Mouse (Mus musculus): ENCODE data around the gene Cyp2ab1.

DNA sequence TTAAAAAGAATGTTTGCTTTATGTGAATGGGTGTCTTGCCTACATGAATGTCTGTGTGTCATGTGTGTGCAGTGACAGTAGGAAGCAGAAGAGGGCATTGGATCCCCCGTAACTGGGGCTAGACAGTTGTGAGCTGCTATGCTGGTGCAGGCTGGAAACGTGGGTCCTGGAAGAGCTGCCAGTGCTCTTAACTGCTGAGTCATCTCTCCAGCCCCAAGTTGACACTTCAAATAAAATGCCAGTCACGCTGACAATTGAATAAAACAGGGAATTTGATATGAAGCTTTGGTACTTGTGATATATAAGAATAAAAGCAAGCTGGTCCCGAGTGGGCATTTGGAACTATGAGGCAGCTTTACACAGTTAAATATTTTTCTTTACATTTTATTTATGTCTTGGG lies 45.0 kb downstream of the Cyp2ab1 start:
- TF ChIP-seq POLR2A (IDR thresholded peaks at IDR 0.05; ENCODE audit: extremely low read depth, insufficient read depth, low read length), result no peak
- TF ChIP-seq CTCF (IDR thresholded peaks at IDR 0.05; ENCODE audit: extremely low read depth, insufficient read depth, low read length), result no peak
